Mouse (Mus musculus) heart, embryonic 13.5 days (tissue): ENCODE measurements around the gene Gm6370. TPM values are rescaled to one million over a fixed set of nuclear protein-coding genes. Genes with fewer than 3 reads are reported as not detected.
"Not testable (repeated sequence)": the region's sequence is repeated elsewhere in the genome, so short reads cannot be mapped to it uniquely, and the experiment has no call there.

Experiments
- ATAC-seq: fragments of 200-750 bp; cut with Nextera tagmentation; 2 replicates; pipeline ENCODE4 v1.8.0; 2017; ENCODE audit warnings: moderate TSS enrichment; ENCODE audit not compliant: insufficient number of reproducible peaks, low FRiP score, low TSS enrichment; ENCODE audit errors: extremely low read depth
- H3K27ac ChIP-seq: fragments of 300-500 bp; sonication (generic); replicated peaks from 2 replicates; pipeline ENCODE4 v1.5.1; 2015; ENCODE audit warnings: moderate library complexity, mild to moderate bottlenecking, inconsistent platforms
- H3K27me3 ChIP-seq: fragments of 300-500 bp; sonication (generic); replicated peaks from 2 replicates; pipeline ENCODE4 v1.6.1; 2015; ENCODE audit warnings: mild to moderate bottlenecking, inconsistent platforms
- H3K36me3 ChIP-seq: fragments of 300-500 bp; sonication (generic); 2 replicates; pipeline ENCODE4 v1.6.1; 2015; ENCODE audit warnings: mild to moderate bottlenecking, inconsistent platforms
- H3K4me1 ChIP-seq: fragments of 300-500 bp; sonication (generic); 2 replicates; pipeline ENCODE4 v1.6.1; 2015; ENCODE audit warnings: inconsistent platforms
- H3K4me2 ChIP-seq: fragments of 300-500 bp; sonication (generic); 2 replicates; pipeline ENCODE4 v1.6.1; 2015; ENCODE audit warnings: inconsistent platforms, mild to moderate bottlenecking, moderate library complexity
- H3K4me3 ChIP-seq: fragments of 300-500 bp; sonication (generic); 2 replicates; pipeline ENCODE4 v1.5.1; 2015; ENCODE audit warnings: moderate library complexity, mild to moderate bottlenecking, inconsistent platforms
- H3K9ac ChIP-seq: fragments of 300-500 bp; sonication (generic); 2 replicates; pipeline ENCODE4 v1.6.1; 2015; ENCODE audit warnings: inconsistent platforms, mild to moderate bottlenecking, moderate library complexity
- H3K9me3 ChIP-seq: fragments of 300-500 bp; sonication (generic); 2 replicates; pipeline ENCODE4 v1.6.1; 2016; ENCODE audit warnings: inconsistent platforms
- WGBS: fragments of 180-500 bp; shearing (Covaris S2); methylation state at CpG from one replicate; pipeline ENCODE4 v1.1.7; 2015; ENCODE audit warnings: mixed read lengths; 5-methylcytosine and 5-hydroxymethylcytosine counted together
- polyA plus RNA-seq: library from polyadenylated mRNA; unstranded; fragments of >200 nt; fragmentation: Nextera tagmentation; extraction: Ambion mirVana; gene quantifications from 2 replicates; pipeline ENCODE4 v1.2.1, GENCODE M21; 2015

Gm6370 gene
- not detected in 2 replicates for polyA plus RNA-seq

- not testable (repeated sequence) for H3K9me3 ChIP-seq, H3K9ac ChIP-seq, ATAC-seq, H3K27ac ChIP-seq, H3K4me3 ChIP-seq, H3K4me2 ChIP-seq, H3K36me3 ChIP-seq, H3K27me3 ChIP-seq, H3K4me1 ChIP-seq
- no CpG with 5 or more reads among the region's 5 CpGs for WGBS
Observed at GRCm38 (mm10) chr5:146491063-146491462, at the start of gene Gm6370. Gm6370 (plus strand) TSS chr5:146491363.

GRCm38 (mm10) chr5:146442767-146443166, 48.4 kb upstream of the Gm6370 start:
- 60% methylated on average over 2 of the region's 2 CpGs for WGBS

DNA sequence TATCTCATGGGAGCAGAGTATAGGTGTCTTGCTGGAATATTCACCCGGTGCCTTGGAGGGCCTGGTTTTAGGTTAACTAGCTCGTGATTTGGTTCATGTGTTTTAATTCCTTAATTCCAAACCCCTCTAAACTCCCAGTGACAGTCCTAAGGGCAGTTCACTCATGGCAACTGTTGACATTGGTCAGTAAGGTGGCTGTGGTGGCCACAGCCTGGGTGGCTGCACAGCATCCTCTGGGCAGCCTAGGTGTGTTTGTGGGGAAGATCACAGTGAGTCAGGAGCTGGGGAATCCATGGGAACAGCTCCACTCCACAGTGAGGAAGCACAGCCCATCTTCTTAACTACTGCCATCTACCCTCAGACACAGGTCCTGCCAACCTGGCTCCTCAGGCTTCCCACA, 44.5 kb upstream of the Gm6370 start:
- Histone ChIP-seq H3K27me3 (no peaks in the 10 kb centered on the region), H3K27ac (no peak overlapping the region), H3K4me2 (no peak overlapping the region), H3K36me3 (no peaks in the 10 kb centered on the region), H3K4me1 (no peaks in the 10 kb centered on the region), H3K4me3 (no peak overlapping the region), H3K9me3 (no peaks in the 10 kb centered on the region), H3K9ac (no peak overlapping the region)
- WGBS, result 60% methylated on average over 2 of the region's 2 CpGs
- ATAC-seq, result no peak

More at GRCm38 (mm10) chr5:146442767-146443166, 48.4 kb upstream of the Gm6370 start:
- Histone ChIP-seq H3K36me3 (no peaks in the 10 kb centered on the region), H3K9me3 (peaks cover 5% of the 10 kb centered on the region), H3K27me3 (no peaks in the 10 kb centered on the region), H3K4me3 (no peak overlapping the region), H3K9ac (no peak overlapping the region), H3K4me1 (no peaks in the 10 kb centered on the region), H3K27ac (no peak overlapping the region), H3K4me2 (no peak overlapping the region)
- ATAC-seq, result no peak

- no peak for ATAC-seq
Observed at GRCm38 (mm10) chr5:146451592-146452254, 39.4 kb upstream of the Gm6370 start.

DNA sequence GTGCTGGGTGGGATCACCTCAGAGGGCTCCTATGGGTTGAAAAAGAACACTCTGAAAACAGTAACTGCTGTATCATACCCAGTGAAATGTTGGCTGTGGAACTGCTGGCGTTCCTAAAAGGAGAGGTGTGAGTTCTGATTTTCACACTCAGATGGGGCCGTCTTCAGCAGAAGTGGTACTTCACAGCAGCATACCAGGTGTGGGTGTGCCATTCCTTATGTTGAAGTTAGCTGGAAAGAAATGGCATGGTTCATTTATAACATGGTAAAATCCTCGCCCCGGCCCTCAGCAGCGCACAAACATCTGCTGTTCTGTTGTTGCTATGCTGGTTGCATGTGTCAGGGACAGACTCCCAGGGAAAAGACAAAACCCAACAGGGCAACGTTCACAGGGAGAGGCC, 37.6 kb upstream of the Gm6370 start:
- Histone ChIP-seq H3K36me3 (no peaks in the 10 kb centered on the region), H3K27ac (no peak overlapping the region), H3K4me3 (no peak overlapping the region), H3K9me3 (no peaks in the 10 kb centered on the region), H3K4me2 (no peak overlapping the region), H3K9ac (no peak overlapping the region), H3K27me3 (no peaks in the 10 kb centered on the region; the same call in 1 of the 2 replicates), H3K4me1 (no peaks in the 10 kb centered on the region)
- no peak for ATAC-seq
- WGBS, result 78% methylated on average over 6 of the region's 6 CpGs

More at GRCm38 (mm10) chr5:146451592-146452254, 39.4 kb upstream of the Gm6370 start:
- Histone ChIP-seq H3K36me3 (no peaks in the 10 kb centered on the region), H3K4me3 (no peak overlapping the region), H3K27ac (no peak overlapping the region), H3K27me3 (no peaks in the 10 kb centered on the region; the same call in 1 of the 2 replicates), H3K9ac (no peak overlapping the region), H3K4me2 (no peak overlapping the region), H3K9me3 (no peaks in the 10 kb centered on the region), H3K4me1 (no peaks in the 10 kb centered on the region)
- WGBS, result 69% methylated on average over 11 of the region's 11 CpGs

DNA sequence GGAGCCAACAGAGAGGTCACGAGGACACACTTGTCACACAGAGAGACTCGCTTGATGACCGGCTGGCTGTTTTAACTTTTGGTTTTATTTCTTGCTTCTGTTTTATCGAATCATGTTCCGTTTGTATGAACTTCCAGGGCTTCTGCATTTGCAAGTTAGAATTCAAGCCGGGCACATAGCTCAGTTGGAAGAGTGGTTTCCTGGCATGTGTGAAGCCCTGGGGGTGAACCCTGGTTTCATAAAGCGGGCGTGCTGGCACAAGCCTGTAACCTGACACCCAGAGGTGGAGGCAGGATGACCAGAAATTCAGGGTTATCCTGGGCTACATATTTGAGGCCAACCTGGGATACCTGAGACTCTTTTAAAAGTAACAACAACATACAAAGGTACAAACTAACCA, 29.6 kb upstream of the Gm6370 start:
- no peaks in the 10 kb centered on the region for H3K4me1 ChIP-seq
- H3K36me3 ChIP-seq, result no peaks in the 10 kb centered on the region
- H3K4me3 ChIP-seq, result no peak overlapping the region
- H3K27me3 ChIP-seq, result peaks cover 6% of the 10 kb centered on the region
- no peak overlapping the region for H3K4me2 ChIP-seq
- no peaks in the 10 kb centered on the region for H3K9me3 ChIP-seq
- no peak for ATAC-seq
- H3K9ac ChIP-seq, result no peak overlapping the region
- H3K27ac ChIP-seq, result no peak overlapping the region
- 75% methylated on average over 8 of the region's 8 CpGs for WGBS

DNA sequence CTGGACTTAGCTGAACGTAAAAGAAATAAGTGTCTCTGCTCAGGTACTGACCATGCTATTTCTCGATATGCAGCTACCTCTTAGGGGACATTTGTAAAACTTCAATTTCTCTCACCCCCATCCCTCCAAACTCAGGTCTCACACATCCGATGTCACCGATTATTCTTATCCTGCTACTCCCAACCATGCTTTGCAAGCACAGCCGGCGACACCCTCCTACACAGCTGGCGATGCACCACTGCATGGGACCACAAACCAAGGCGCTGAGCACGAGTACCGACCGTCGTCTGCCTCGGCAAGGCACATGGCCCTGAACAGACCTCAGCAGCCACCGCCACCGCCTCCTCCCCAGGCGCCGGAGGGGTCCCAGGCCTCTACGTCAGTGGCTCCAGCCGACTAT, 24.5 kb upstream of the Gm6370 start:
- Histone ChIP-seq H3K27me3 (peaks cover 6% of the 10 kb centered on the region), H3K4me1 (no peaks in the 10 kb centered on the region), H3K4me3 (no peak overlapping the region), H3K36me3 (no peaks in the 10 kb centered on the region), H3K27ac (no peak overlapping the region), H3K9ac (no peak overlapping the region), H3K9me3 (no peaks in the 10 kb centered on the region), H3K4me2 (no peak overlapping the region)
- no peak; the same call in 1 of the 2 replicates for ATAC-seq
- WGBS, result 86% methylated on average over 19 of the region's 19 CpGs

DNA sequence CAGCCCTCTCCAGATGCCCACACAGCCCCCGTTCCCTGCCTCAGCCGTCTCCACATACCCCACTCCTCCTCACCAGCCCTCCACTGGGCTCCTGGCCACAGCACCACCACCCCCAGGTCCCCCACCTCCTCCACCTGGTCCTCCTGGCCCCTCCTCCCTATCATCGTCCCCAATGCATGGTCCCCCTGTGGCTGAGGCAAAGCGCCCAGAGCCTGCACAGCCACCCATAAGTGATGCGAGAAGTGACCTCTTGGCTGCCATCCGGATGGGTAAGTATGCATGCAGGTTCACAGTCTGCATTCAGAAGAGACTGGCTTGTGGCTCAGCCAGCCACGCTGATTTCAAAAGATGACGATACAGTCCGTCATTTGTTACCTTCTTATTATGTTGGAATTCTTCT, 22.9 kb upstream of the Gm6370 start:
- WGBS, result 81% methylated on average over 9 of the region's 9 CpGs
- no peak for ATAC-seq
- no peak overlapping the region for H3K4me3 ChIP-seq
- H3K36me3 ChIP-seq, result no peaks in the 10 kb centered on the region
- H3K27ac ChIP-seq, result no peak overlapping the region
- H3K9me3 ChIP-seq, result no peaks in the 10 kb centered on the region
- no peaks in the 10 kb centered on the region for H3K4me1 ChIP-seq
- H3K9ac ChIP-seq, result no peak overlapping the region
- H3K27me3 ChIP-seq, result peaks cover 6% of the 10 kb centered on the region
- no peak overlapping the region for H3K4me2 ChIP-seq

DNA sequence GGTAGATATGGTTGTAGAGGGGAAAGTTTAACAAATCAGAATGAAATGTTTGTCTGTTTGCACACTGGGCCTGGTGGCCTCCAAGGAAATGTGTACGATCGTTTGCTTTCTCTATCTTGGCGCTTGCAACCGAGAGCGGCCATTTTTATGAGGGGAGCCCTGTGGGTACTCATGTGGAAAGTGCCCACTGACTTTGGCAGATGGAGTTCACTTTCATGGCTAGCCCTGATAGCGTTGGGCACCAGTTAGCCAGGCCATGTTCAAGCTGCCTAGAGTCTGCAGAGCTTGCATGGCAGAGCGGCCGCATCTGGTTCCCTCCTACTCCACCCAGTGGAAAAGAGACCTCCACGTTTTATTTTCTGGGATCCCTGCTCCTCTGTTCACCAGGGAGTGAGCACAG, 20.3 kb upstream of the Gm6370 start:
- WGBS, result 83% methylated on average over 9 of the region's 9 CpGs
- H3K9me3 ChIP-seq, result no peaks in the 10 kb centered on the region
- H3K27me3 ChIP-seq, result peaks cover 4% of the 10 kb centered on the region
- H3K36me3 ChIP-seq, result no peaks in the 10 kb centered on the region
- no peak overlapping the region for H3K4me3 ChIP-seq
- H3K4me2 ChIP-seq, result no peak overlapping the region
- H3K27ac ChIP-seq, result no peak overlapping the region
- H3K4me1 ChIP-seq, result no peaks in the 10 kb centered on the region
- H3K9ac ChIP-seq, result no peak overlapping the region
- ATAC-seq, result no peak

GRCm38 (mm10) chr5:146471311-146471710, 19.9 kb upstream of the Gm6370 start:
- no peak overlapping the region for H3K27ac ChIP-seq
- no peak overlapping the region for H3K4me3 ChIP-seq
- no peaks in the 10 kb centered on the region for H3K27me3 ChIP-seq
- no peaks in the 10 kb centered on the region for H3K4me1 ChIP-seq
- ATAC-seq, result no peak
- 67% methylated on average over 5 of the region's 5 CpGs for WGBS
- no peak overlapping the region for H3K4me2 ChIP-seq
- H3K9ac ChIP-seq, result no peak overlapping the region
- H3K36me3 ChIP-seq, result no peaks in the 10 kb centered on the region
- H3K9me3 ChIP-seq, result no peaks in the 10 kb centered on the region

- Histone ChIP-seq H3K9me3 (no peaks in the 10 kb centered on the region), H3K36me3 (no peaks in the 10 kb centered on the region), H3K9ac (no peak overlapping the region), H3K27me3 (no peaks in the 10 kb centered on the region), H3K4me1 (no peaks in the 10 kb centered on the region), H3K4me3 (no peak overlapping the region), H3K27ac (no peak overlapping the region), H3K4me2 (no peak overlapping the region)
- ATAC-seq, result no peak
- 85% methylated on average over 12 of the region's 12 CpGs for WGBS
Observed at GRCm38 (mm10) chr5:146471821-146472220, 19.3 kb upstream of the Gm6370 start.

GRCm38 (mm10) chr5:146479564-146479963, 11.6 kb upstream of the Gm6370 start:
- not testable (repeated sequence) for H3K9ac ChIP-seq, H3K27me3 ChIP-seq, H3K27ac ChIP-seq, ATAC-seq, H3K9me3 ChIP-seq, H3K36me3 ChIP-seq, H3K4me1 ChIP-seq, H3K4me2 ChIP-seq, H3K4me3 ChIP-seq
- 6% methylated on average over 4 of the region's 4 CpGs for WGBS
